Mouse (Mus musculus) heart, embryonic 12.5 days (tissue): Measurements from ENCODE around the gene 1700030J22Rik. TPM values are rescaled to one million over a fixed set of nuclear protein-coding genes. Genes with fewer than 3 reads are reported as not detected.

ENCODE experiments used
- ATAC-seq: fragments of 200-750 bp; cut with Nextera tagmentation; 2 replicates; pipeline ENCODE4 v1.8.0; 2017; ENCODE audit warnings: moderate TSS enrichment, moderate library complexity; ENCODE audit not compliant: insufficient number of reproducible peaks, low FRiP score
- H3K27ac ChIP-seq: fragments of 300-500 bp; sonication (generic); 2 replicates; pipeline ENCODE4 v1.5.1; 2016; ENCODE audit warnings: mild to moderate bottlenecking, moderate library complexity; ENCODE audit not compliant: poor library complexity, severe bottlenecking
- H3K27me3 ChIP-seq: fragments of 300-500 bp; sonication (generic); replicated peaks from 2 replicates; pipeline ENCODE4 v1.6.1; 2016; ENCODE audit warnings: mild to moderate bottlenecking, moderate library complexity
- H3K36me3 ChIP-seq: fragments of 300-500 bp; sonication (generic); 2 replicates; pipeline ENCODE4 v1.6.1; 2016; ENCODE audit warnings: mild to moderate bottlenecking, moderate library complexity
- H3K4me1 ChIP-seq: fragments of 300-500 bp; sonication (generic); replicated peaks from 2 replicates; pipeline ENCODE4 v1.6.1; 2016; ENCODE audit warnings: mild to moderate bottlenecking
- H3K4me2 ChIP-seq: fragments of 300-500 bp; sonication (generic); 2 replicates; pipeline ENCODE4 v1.6.1; 2016; ENCODE audit warnings: mild to moderate bottlenecking, moderate library complexity
- H3K4me3 ChIP-seq: fragments of 300-500 bp; sonication (generic); 2 replicates; pipeline ENCODE4 v1.5.1; 2016; ENCODE audit warnings: mild to moderate bottlenecking
- H3K9ac ChIP-seq: fragments of 300-500 bp; sonication (generic); 2 replicates; pipeline ENCODE4 v1.6.1; 2016; ENCODE audit warnings: mild to moderate bottlenecking, moderate library complexity
- H3K9me3 ChIP-seq: fragments of 300-500 bp; sonication (generic); replicated peaks from 2 replicates; pipeline ENCODE4 v1.6.1; 2016; ENCODE audit warnings: mild to moderate bottlenecking, moderate library complexity
- WGBS: fragments of 180-500 bp; shearing (Covaris S2); methylation state at CpG from one replicate; pipeline ENCODE4 v1.1.7; 2016; 5-methylcytosine and 5-hydroxymethylcytosine counted together
- polyA plus RNA-seq: library from polyadenylated mRNA; unstranded; fragments of >200 nt; fragmentation: Nextera tagmentation; extraction: Ambion mirVana; gene quantifications from 2 replicates; pipeline ENCODE4 v1.2.1, GENCODE M21; 2016

Gene 1700030J22Rik
- 1.0 and 1.1 TPM in 2 replicates for polyA plus RNA-seq

DNA sequence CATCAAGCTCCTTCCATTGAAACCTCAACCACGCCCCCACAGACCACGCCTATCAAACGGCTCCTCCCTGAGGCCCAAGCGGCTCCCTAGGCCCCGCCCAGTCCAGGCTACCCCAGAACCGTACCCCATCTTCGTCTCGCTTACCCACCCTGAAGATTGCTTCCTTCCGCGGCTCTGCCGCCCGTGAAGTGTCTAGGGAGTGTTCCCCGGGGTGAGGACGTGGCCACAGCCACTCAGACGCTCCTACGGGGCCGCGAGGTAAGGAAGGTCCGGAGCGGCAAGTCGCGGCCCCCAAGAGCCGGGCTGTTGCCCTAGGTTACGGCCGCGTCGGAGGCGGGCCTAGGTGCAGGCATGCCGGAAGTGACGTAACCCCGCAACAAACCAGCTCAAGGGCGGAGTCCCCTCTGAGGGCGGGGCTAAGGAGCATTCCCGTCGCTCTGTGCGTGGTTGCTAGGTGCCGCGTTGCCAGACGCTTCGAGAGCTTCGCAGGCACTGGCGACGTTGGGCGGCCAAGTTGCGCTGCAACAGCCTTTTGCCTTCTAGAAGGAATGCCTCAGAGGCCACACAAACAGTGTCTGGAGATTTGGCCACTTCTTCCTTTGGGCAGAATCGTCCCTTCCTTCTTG lies at the start of gene 1700030J22Rik:
Gene 1700030J22Rik (minus strand): TSS at position 329 of the 626 bp plus-strand sequence.
- peak within 1 kb of the TSS; percentile 63 for H3K9ac ChIP-seq
- H3K36me3 ChIP-seq, result peaks cover 18% of the 10 kb centered on the region
- H3K4me1 ChIP-seq, result peaks cover 7% of the 10 kb centered on the region; the same call in 1 of the 2 replicates
- no peaks in the 10 kb centered on the region for H3K9me3 ChIP-seq
- H3K27ac ChIP-seq, result no peak within 1 kb of the TSS
- no peaks in the 10 kb centered on the region for H3K27me3 ChIP-seq
- peak within 1 kb of the TSS; percentile 85 for H3K4me3 ChIP-seq
- peak within 1 kb of the TSS; percentile 80 for H3K4me2 ChIP-seq
- peak; percentile 100 for ATAC-seq
- under 1% methylated on average over 46 of the region's 46 CpGs for WGBS

GRCm38 (mm10) chr8:117027601-117028000 lies 48.8 kb upstream of the 1700030J22Rik start:
- Histone ChIP-seq H3K27ac (no peak overlapping the region), H3K9me3 (0 out of 2 replicates have a peak, but pooled peaks cover 3% of the 10 kb centered on the region), H3K4me3 (no peak overlapping the region), H3K27me3 (no peaks in the 10 kb centered on the region), H3K4me1 (peaks cover 4% of the 10 kb centered on the region; the same call in 1 of the 2 replicates), H3K9ac (no peak overlapping the region), H3K36me3 (no peaks in the 10 kb centered on the region), H3K4me2 (no peak overlapping the region)
- ATAC-seq, result no peak
- WGBS, result 82% methylated on average over 5 of the region's 5 CpGs

- no peak overlapping the region for H3K4me2 ChIP-seq
- no peak overlapping the region for H3K9ac ChIP-seq
- ATAC-seq, result no peak
- peaks cover 8% of the 10 kb centered on the region; the same call in 1 of the 2 replicates for H3K4me1 ChIP-seq
- no peaks in the 10 kb centered on the region for H3K27me3 ChIP-seq
- 76% methylated on average over 1 of the region's 1 CpGs for WGBS
- H3K4me3 ChIP-seq, result no peak overlapping the region
- 0 out of 2 replicates have a peak, but pooled peaks cover 3% of the 10 kb centered on the region for H3K9me3 ChIP-seq
- no peak overlapping the region for H3K27ac ChIP-seq
- H3K36me3 ChIP-seq, result no peaks in the 10 kb centered on the region
Observed at GRCm38 (mm10) chr8:117022297-117022993, 43.7 kb upstream of the 1700030J22Rik start.

- no peak overlapping the region for H3K4me3 ChIP-seq
- no peaks in the 10 kb centered on the region for H3K9me3 ChIP-seq
- H3K27ac ChIP-seq, result no peak overlapping the region
- H3K36me3 ChIP-seq, result no peaks in the 10 kb centered on the region
- H3K27me3 ChIP-seq, result peaks cover 17% of the 10 kb centered on the region
- WGBS, result 77% methylated on average over 18 of the region's 18 CpGs
- H3K9ac ChIP-seq, result no peak overlapping the region
- H3K4me2 ChIP-seq, result no peak overlapping the region
- H3K4me1 ChIP-seq, result peaks cover 8% of the 10 kb centered on the region; the same call in 1 of the 2 replicates
- ATAC-seq, result no peak
Observed at GRCm38 (mm10) chr8:117019323-117020275, 40.8 kb upstream of the 1700030J22Rik start.

DNA sequence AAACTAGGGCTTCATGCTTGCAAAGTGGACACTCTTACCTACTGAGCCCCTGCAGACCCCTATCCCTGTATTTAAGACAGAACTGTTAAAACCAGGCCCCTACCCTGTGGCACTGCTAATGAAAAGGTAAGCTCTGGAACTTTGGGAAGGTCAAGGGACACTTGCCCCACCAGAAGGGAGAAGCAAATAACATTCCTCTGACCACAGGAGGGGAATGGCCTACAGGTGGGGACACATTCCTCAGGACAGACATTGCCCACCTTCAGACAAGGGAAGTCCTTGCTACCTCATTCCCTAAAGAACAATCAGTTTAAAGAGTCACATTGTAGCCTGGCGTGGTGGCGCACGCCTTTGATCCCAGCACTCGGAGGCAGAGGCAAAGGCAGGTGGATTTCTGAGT lies 39.1 kb upstream of the 1700030J22Rik start:
- Histone ChIP-seq H3K36me3 (no peaks in the 10 kb centered on the region), H3K27me3 (peaks cover 17% of the 10 kb centered on the region), H3K4me1 (peaks cover 6% of the 10 kb centered on the region; the same call in 1 of the 2 replicates), H3K4me2 (no peak overlapping the region), H3K4me3 (no peak overlapping the region), H3K27ac (no peak overlapping the region), H3K9me3 (no peaks in the 10 kb centered on the region), H3K9ac (no peak overlapping the region)
- WGBS, result 90% methylated on average over 4 of the region's 4 CpGs
- no peak for ATAC-seq

- 65% methylated on average over 8 of the region's 8 CpGs for WGBS
- Histone ChIP-seq H3K36me3 (no peaks in the 10 kb centered on the region), H3K4me2 (no peak overlapping the region), H3K9me3 (no peaks in the 10 kb centered on the region), H3K27ac (no peak overlapping the region), H3K4me1 (0 out of 2 replicates have a peak, but pooled peaks cover 3% of the 10 kb centered on the region), H3K9ac (no peak overlapping the region), H3K27me3 (peaks cover 17% of the 10 kb centered on the region), H3K4me3 (no peak overlapping the region)
- ATAC-seq, result no peak
Observed at GRCm38 (mm10) chr8:117017006-117017405, 38.2 kb upstream of the 1700030J22Rik start.

GRCm38 (mm10) chr8:117015670-117016069 lies 36.9 kb upstream of the 1700030J22Rik start:
- H3K27me3 ChIP-seq, result peaks cover 17% of the 10 kb centered on the region
- ATAC-seq, result no peak
- WGBS, result 70% methylated on average over 3 of the region's 4 CpGs

GRCm38 (mm10) chr8:117011366-117011765 lies 32.6 kb upstream of the 1700030J22Rik start:
- WGBS, result 86% methylated on average over 9 of the region's 9 CpGs

More at GRCm38 (mm10) chr8:117015670-117016069, 36.9 kb upstream of the 1700030J22Rik start:
- no peak overlapping the region for H3K4me2 ChIP-seq
- no peaks in the 10 kb centered on the region for H3K9me3 ChIP-seq
- H3K27ac ChIP-seq, result no peak overlapping the region
- no peak overlapping the region for H3K9ac ChIP-seq
- no peaks in the 10 kb centered on the region for H3K36me3 ChIP-seq
- no peak overlapping the region for H3K4me3 ChIP-seq
- H3K4me1 ChIP-seq, result no peaks in the 10 kb centered on the region

GRCm38 (mm10) chr8:116994016-116994716 lies 15.4 kb upstream of the 1700030J22Rik start:
- Histone ChIP-seq H3K9me3 (no peaks in the 10 kb centered on the region), H3K4me3 (peak overlapping the region; percentile 75), H3K4me1 (peaks cover 10% of the 10 kb centered on the region), H3K9ac (peak overlapping the region; percentile 34), H3K36me3 (0 out of 2 replicates have a peak, but pooled peaks cover 9% of the 10 kb centered on the region), H3K4me2 (peak overlapping the region; percentile 95), H3K27me3 (no peaks in the 10 kb centered on the region), H3K27ac (peak overlapping the region; percentile 40; the same call in 1 of the 2 replicates)
- ATAC-seq, result no peak
- 58% methylated on average over 11 of the region's 11 CpGs for WGBS

More at GRCm38 (mm10) chr8:117011366-117011765, 32.6 kb upstream of the 1700030J22Rik start:
- no peak overlapping the region for H3K27ac ChIP-seq
- H3K4me3 ChIP-seq, result no peak overlapping the region
- no peak for ATAC-seq
- no peaks in the 10 kb centered on the region for H3K4me1 ChIP-seq
- no peaks in the 10 kb centered on the region for H3K36me3 ChIP-seq
- peaks cover 9% of the 10 kb centered on the region; the same call in 1 of the 2 replicates for H3K27me3 ChIP-seq
- H3K9ac ChIP-seq, result no peak overlapping the region
- peaks cover 3% of the 10 kb centered on the region; the same call in 1 of the 2 replicates for H3K9me3 ChIP-seq
- H3K4me2 ChIP-seq, result no peak overlapping the region
